Mouse (Mus musculus): ENCODE data around the gene Mfsd1. TPM values are rescaled to one million over a fixed set of nuclear protein-coding genes. Genes with fewer than 3 reads are reported as not detected.

Mfsd1 gene
- polyA plus RNA-seq, 3 experiments from 2014 or later: 35.0 to 44.5 (median 35.5) TPM

GRCm38 (mm10) chr3:67643135-67643534 lies 60.6 kb downstream of the Mfsd1 start:
- ATAC-seq: no peak

- no peak for ATAC-seq
Measured at GRCm38 (mm10) chr3:67645640-67646466, 63.3 kb downstream of the Mfsd1 start.

Other genes starting within 250 kb of the Mfsd1 start
- gene Mlf1, start 208.6 kb upstream of the Mfsd1 start, polyA plus RNA-seq (2017; shearing (Covaris generic)): 1 to 10 TPM in 2 of 3 experiments, under 1 TPM in 1; 0.92 to 8.6 (median 2.0) TPM
- gene Gm17402, start 207.6 kb upstream of the Mfsd1 start, polyA plus RNA-seq (2017; shearing (Covaris generic)): not detected
- gene Gfm1, start 152.6 kb upstream of the Mfsd1 start, polyA plus RNA-seq (2017; shearing (Covaris generic)): 10 to 100 TPM; 30.4 to 39.0 (median 36.3) TPM
- 100 to 1,000 TPM in 1 of 3 experiments, 10 to 100 TPM in 2; 63.2 to 167 (median 73.1) TPM for gene Lxn, start 118.8 kb upstream of the Mfsd1 start, polyA plus RNA-seq (2017; shearing (Covaris generic))
- gene Rarres1, start 67.2 kb upstream of the Mfsd1 start, polyA plus RNA-seq (2017; shearing (Covaris generic)): not detected

Measured in inflammation-experienced regulatory T-cells, adult 6 months (primary cell).